Mouse (Mus musculus) liver, postnatal 0 days (tissue): Measurements from ENCODE around the gene Nfxl1.

Experiments used
- CTCF ChIP-seq: sonication (generic); IDR thresholded peaks from 2 replicates; pipeline ENCODE4 v1.5.1; 2016; ENCODE audit warnings: antibody characterized with exemption, low read depth
- EP300 ChIP-seq: IDR thresholded peaks from 2 replicates; pipeline ENCODE4 v1.6.1; 2016; ENCODE audit warnings: antibody characterized with exemption, low read depth, mild to moderate bottlenecking

GRCm38 (mm10) chr5:72565621-72566020 lies 6.1 kb upstream of the Nfxl1 start:
- no peak for TF ChIP-seq EP300
- TF ChIP-seq CTCF = no peak
